Mouse (Mus musculus): Measurements from ENCODE around the gene Arid3a. TPM values are rescaled to one million over a fixed set of nuclear protein-coding genes. Genes with fewer than 3 reads are reported as not detected.
A peak's percentile ranks its signal among the peaks of the same experiment; 100 is the strongest.

The Arid3a gene
- total RNA-seq, 1 experiment: 16.3 TPM

- Histone ChIP-seq H3K36me3 (ENCODE audit: control insufficient read depth, insufficient read depth, low read length, poor library complexity, severe bottlenecking) (peaks cover 5% of the 10 kb centered on the region; the same call in 1 of the 2 replicates), H3K4me3 (ENCODE audit: insufficient read depth in 1 of 2, low read depth in 1 of 2, low read length in 2 of 2, poor library complexity in 1 of 2, severe bottlenecking in 1 of 2) (peak overlapping the region in 1 of 2 experiments; percentile 99; a peak in 2 of 4 replicates), H3K27ac (ENCODE audit: insufficient read depth, low read depth, low read length, poor library complexity, severe bottlenecking) (no peak overlapping the region), H3K4me1 (ENCODE audit: control insufficient read depth in 2 of 2, insufficient read depth in 2 of 2, low read length in 2 of 2, poor library complexity in 1 of 2) (peaks cover 0 to 8% of the 10 kb centered on the region in 2 experiments; a peak in 1 of 4 replicates), H3K9ac (ENCODE audit: insufficient read depth, low read depth, low read length, poor library complexity, severe bottlenecking) (no peak overlapping the region), H3K9me3 (ENCODE audit: control insufficient read depth, insufficient read depth, low read depth, low read length) (no peaks in the 10 kb centered on the region)
- in situ Hi-C loops (cut with MboI; ENCODE audit: low sequenced_read_pairs in 2 of 2, unreplicated experiment in 2 of 2): no loop called here
- TF ChIP-seq MAFK (IDR thresholded peaks at IDR 0.05; ENCODE audit: insufficient read depth, low read depth, low read length) (peak; percentile 48), HCFC1 (IDR thresholded peaks at IDR 0.05; ENCODE audit: borderline replicate concordance, insufficient read depth, low read length) (no peak)
- DNase-seq (ENCODE audit: low read depth, low spot score): no peak
Measured at GRCm38 (mm10) chr10:79909092-79909922, 17.5 kb upstream of the Arid3a start.

DNA sequence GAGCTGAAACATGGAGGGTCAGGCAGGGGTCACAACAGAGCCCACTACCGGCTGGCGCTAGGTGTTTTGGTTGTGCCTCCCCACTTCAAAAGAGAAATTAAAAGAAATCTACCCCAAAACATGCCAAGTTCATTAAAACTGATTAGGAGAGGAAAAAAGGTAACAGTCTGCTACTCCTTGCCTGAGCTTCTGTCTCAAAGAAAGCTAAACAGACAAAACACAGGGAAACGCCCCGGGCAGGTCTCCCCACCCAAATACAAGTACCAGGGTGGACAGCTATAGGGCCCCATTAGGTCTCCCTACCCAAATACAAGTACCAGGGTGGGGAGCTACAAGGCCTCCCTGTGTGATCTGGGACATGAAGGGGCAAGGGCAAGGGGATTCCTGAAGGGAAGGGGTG, 16.3 kb upstream of the Arid3a start, which contains the start of gene Gm26602:
Gene Gm26602 (plus strand): TSS at position 301 of the 400 bp plus-strand sequence.
- no peak for DNase-seq (ENCODE audit: low read depth, low spot score)
- H3K36me3 ChIP-seq (ENCODE audit: control insufficient read depth, insufficient read depth, low read length, poor library complexity, severe bottlenecking): no peaks in the 10 kb centered on the region; the same call in 1 of the 2 replicates
- H3K9ac ChIP-seq (ENCODE audit: insufficient read depth, low read depth, low read length, poor library complexity, severe bottlenecking): no peak within 1 kb of the TSS
- H3K9me3 ChIP-seq (ENCODE audit: control insufficient read depth, insufficient read depth, low read depth, low read length): no peaks in the 10 kb centered on the region
- H3K27ac ChIP-seq (ENCODE audit: insufficient read depth, low read depth, low read length, poor library complexity, severe bottlenecking): no peak within 1 kb of the TSS
- no peak for TF ChIP-seq ZNF384 (IDR thresholded peaks at IDR 0.05; ENCODE audit: low read depth, low read length)
- no peak for TF ChIP-seq MAFK (IDR thresholded peaks at IDR 0.05; ENCODE audit: insufficient read depth, low read depth, low read length)
- no peak for TF ChIP-seq HCFC1 (IDR thresholded peaks at IDR 0.05; ENCODE audit: borderline replicate concordance, insufficient read depth, low read length)
- TF ChIP-seq CHD2 (IDR thresholded peaks at IDR 0.05; ENCODE audit: low read depth, low read length): no peak
- TF ChIP-seq ZC3H11A (IDR thresholded peaks at IDR 0.05; ENCODE audit: borderline replicate concordance, low read depth, low read length): no peak
- no peak within 1 kb of the TSS for H3K4me3 ChIP-seq (ENCODE audit: insufficient read depth in 1 of 2, low read depth in 1 of 2, low read length in 2 of 2, poor library complexity in 1 of 2, severe bottlenecking in 1 of 2)
- in situ Hi-C loops (cut with MboI; ENCODE audit: low sequenced_read_pairs in 2 of 2, unreplicated experiment in 2 of 2): no loop called here
- H3K4me1 ChIP-seq (ENCODE audit: control insufficient read depth in 2 of 2, insufficient read depth in 2 of 2, low read length in 2 of 2, poor library complexity in 1 of 2): peaks cover 0 to 8% of the 10 kb centered on the region in 2 experiments; a peak in 1 of 4 replicates

GRCm38 (mm10) chr10:79912412-79912811, 14.4 kb upstream of the Arid3a start:
- in situ Hi-C loops (cut with MboI; ENCODE audit: low sequenced_read_pairs in 2 of 2, unreplicated experiment in 2 of 2): no loop called here
- Histone ChIP-seq H3K4me3 (ENCODE audit: insufficient read depth in 1 of 2, low read depth in 1 of 2, low read length in 2 of 2, poor library complexity in 1 of 2, severe bottlenecking in 1 of 2) (no peak overlapping the region), H3K36me3 (ENCODE audit: control insufficient read depth, insufficient read depth, low read length, poor library complexity, severe bottlenecking) (no peaks in the 10 kb centered on the region; the same call in 1 of the 2 replicates), H3K9me3 (ENCODE audit: control insufficient read depth, insufficient read depth, low read depth, low read length) (no peaks in the 10 kb centered on the region), H3K9ac (ENCODE audit: insufficient read depth, low read depth, low read length, poor library complexity, severe bottlenecking) (no peak overlapping the region), H3K4me1 (ENCODE audit: control insufficient read depth in 2 of 2, insufficient read depth in 2 of 2, low read length in 2 of 2, poor library complexity in 1 of 2) (peaks cover 0 to 10% of the 10 kb centered on the region in 2 experiments; a peak in 1 of 4 replicates), H3K27ac (ENCODE audit: insufficient read depth, low read depth, low read length, poor library complexity, severe bottlenecking) (no peak overlapping the region)
- DNase-seq (ENCODE audit: low read depth, low spot score): no peak
- no peak for TF ChIP-seq ZC3H11A (IDR thresholded peaks at IDR 0.05; ENCODE audit: borderline replicate concordance, low read depth, low read length)
- no peak for TF ChIP-seq HCFC1 (IDR thresholded peaks at IDR 0.05; ENCODE audit: borderline replicate concordance, insufficient read depth, low read length)

DNA sequence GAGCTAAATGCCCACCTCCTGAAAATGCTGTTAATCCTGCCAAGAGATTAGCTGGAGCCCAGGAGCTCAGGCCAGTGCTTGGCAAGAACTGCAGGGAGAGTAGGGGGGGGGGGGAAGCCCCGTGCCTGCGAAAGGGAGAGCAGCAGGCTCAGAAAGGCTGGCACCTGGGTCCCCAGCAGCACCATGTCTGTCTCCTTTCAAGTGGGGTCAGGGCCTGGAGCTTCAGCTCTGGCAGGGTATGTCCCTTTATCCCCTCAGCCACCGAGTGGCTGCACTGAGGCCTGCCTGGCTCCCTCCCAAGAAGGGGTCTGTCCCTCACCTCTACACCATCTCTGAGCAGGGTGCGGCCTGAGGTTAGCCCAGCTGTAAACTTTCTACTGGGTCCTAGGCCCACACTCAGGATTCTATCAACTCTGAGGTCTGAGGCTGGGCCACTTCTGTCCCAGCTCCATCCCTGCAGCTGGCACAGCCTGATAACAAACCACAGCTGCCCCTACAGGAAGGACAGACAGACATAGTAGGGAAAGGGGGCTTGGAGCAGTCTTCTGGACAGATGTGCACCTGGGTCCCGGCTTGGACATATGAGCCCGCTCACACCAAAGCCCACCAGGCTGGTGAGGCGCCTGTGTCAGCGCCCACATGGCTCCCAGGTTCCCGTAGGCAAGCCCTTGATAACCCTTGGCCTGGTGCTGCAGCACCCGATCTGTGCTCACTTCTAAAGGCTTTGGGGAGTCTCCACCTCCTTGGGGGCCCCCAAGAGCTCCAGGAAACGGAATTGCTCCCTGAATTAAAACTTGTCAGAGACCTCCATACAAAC, 12.5 kb upstream of the Arid3a start:
- Histone ChIP-seq H3K9ac (ENCODE audit: insufficient read depth, low read depth, low read length, poor library complexity, severe bottlenecking) (no peak overlapping the region), H3K27ac (ENCODE audit: insufficient read depth, low read depth, low read length, poor library complexity, severe bottlenecking) (no peak overlapping the region), H3K4me3 (ENCODE audit: insufficient read depth in 1 of 2, low read depth in 1 of 2, low read length in 2 of 2, poor library complexity in 1 of 2, severe bottlenecking in 1 of 2) (no peak overlapping the region), H3K9me3 (ENCODE audit: control insufficient read depth, insufficient read depth, low read depth, low read length) (no peaks in the 10 kb centered on the region), H3K36me3 (ENCODE audit: control insufficient read depth, insufficient read depth, low read length, poor library complexity, severe bottlenecking) (no peaks in the 10 kb centered on the region; the same call in 1 of the 2 replicates), H3K4me1 (ENCODE audit: control insufficient read depth in 2 of 2, insufficient read depth in 2 of 2, low read length in 2 of 2, poor library complexity in 1 of 2) (peaks cover 0 to 12% of the 10 kb centered on the region in 2 experiments; a peak in 2 of 4 replicates)
- TF ChIP-seq HCFC1 (IDR thresholded peaks at IDR 0.05; ENCODE audit: borderline replicate concordance, insufficient read depth, low read length) (no peak), MAFK (IDR thresholded peaks at IDR 0.05; ENCODE audit: insufficient read depth, low read depth, low read length) (no peak), ZC3H11A (IDR thresholded peaks at IDR 0.05; ENCODE audit: borderline replicate concordance, low read depth, low read length) (no peak)
- DNase-seq (ENCODE audit: low read depth, low spot score): no peak
- in situ Hi-C loops (cut with MboI; ENCODE audit: low sequenced_read_pairs in 2 of 2, unreplicated experiment in 2 of 2): no loop called here
